Mouse (Mus musculus): Measurements from ENCODE around the gene Phactr3.

The Phactr3 gene

GRCm38 (mm10) chr2:178135713-178136112 is 16.9 kb downstream of the Phactr3 start:
- DNase-seq (ENCODE audit: low read depth, low spot score): no peak

DNA sequence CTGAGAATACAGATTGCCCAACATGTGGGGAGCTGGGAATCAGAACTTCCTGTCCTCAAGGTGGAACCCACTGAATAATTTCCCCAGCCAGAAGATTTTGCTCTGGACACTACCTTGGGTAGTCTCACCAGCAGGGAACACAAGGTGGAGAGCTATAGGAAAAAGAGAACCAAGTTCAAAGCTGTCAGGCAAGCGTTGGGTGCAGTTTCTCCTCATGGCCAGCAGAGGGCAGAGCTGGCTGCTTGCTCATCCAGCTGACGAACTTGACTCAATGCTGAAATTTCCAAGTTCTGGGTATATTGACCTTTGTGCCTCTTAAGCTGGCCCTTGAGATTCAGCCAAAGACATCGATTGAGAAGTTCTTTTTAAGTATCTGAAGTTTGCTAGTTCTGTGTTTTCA is 18.7 kb downstream of the Phactr3 start:
- DNase-seq (ENCODE audit: low read depth, low spot score): no peak

- peak; percentile 79 for DNase-seq (ENCODE audit: low read depth, low spot score)
Observed at GRCm38 (mm10) chr2:178141489-178141922, 22.7 kb downstream of the Phactr3 start.

GRCm38 (mm10) chr2:178142291-178143023 is 23.7 kb downstream of the Phactr3 start:
- no peak for DNase-seq (ENCODE audit: low read depth, low spot score)

GRCm38 (mm10) chr2:178143024-178143415 is 24.2 kb downstream of the Phactr3 start:
- DNase-seq (ENCODE audit: low read depth, low spot score): no peak

GRCm38 (mm10) chr2:178143898-178144297 is 25.1 kb downstream of the Phactr3 start:
- no peak for DNase-seq (ENCODE audit: low read depth, low spot score)

- DNase-seq (ENCODE audit: low read depth, low spot score): no peak
Observed at GRCm38 (mm10) chr2:178149312-178149711, 30.5 kb downstream of the Phactr3 start.

GRCm38 (mm10) chr2:178150697-178151096 is 31.9 kb downstream of the Phactr3 start:
- no peak for DNase-seq (ENCODE audit: low read depth, low spot score)

GRCm38 (mm10) chr2:178153601-178154000 is 34.8 kb downstream of the Phactr3 start:
- DNase-seq (ENCODE audit: low read depth, low spot score): no peak

DNA sequence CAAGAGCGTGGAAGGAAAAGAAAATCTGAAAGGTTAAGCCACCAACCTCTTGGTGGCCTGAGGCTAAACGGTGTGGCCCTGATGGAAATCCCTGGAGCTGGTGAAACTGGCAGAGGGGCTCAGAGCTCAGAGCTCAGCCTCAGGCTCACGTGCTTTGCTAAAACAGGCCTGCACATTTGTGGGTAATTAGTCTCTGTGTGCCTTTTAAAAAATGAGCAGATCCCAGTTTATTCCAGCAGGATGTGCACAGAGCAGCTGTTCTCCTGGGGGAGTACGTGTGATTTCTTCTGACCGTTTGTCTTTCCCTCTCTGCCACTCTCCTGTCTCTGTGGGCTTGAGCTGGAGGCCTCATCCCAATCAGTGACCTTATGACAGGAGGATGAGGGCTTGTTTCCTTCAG is 35.4 kb downstream of the Phactr3 start:
- DNase-seq (ENCODE audit: low read depth, low spot score): no peak

DNA sequence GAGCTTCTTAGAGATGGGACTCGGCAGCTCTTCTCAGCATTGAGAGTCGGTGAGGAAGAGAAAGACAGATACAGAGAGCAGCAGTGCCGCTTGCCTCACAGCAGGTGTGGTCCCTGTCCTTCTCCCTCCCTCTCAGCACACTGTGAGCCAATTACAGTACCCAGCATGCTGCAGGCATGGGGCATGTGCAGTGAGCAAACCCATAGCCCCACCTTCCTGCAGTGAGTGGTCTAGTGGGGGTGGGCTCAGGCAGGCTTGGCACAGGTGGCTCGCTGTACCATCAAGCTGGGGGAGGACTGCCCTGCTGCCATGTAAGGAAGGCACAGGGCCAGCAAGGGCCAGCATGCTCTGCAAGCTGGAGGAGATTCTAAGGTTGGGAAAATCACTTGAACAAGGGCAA is 35.8 kb downstream of the Phactr3 start:
- no peak for DNase-seq (ENCODE audit: low read depth, low spot score)

DNA sequence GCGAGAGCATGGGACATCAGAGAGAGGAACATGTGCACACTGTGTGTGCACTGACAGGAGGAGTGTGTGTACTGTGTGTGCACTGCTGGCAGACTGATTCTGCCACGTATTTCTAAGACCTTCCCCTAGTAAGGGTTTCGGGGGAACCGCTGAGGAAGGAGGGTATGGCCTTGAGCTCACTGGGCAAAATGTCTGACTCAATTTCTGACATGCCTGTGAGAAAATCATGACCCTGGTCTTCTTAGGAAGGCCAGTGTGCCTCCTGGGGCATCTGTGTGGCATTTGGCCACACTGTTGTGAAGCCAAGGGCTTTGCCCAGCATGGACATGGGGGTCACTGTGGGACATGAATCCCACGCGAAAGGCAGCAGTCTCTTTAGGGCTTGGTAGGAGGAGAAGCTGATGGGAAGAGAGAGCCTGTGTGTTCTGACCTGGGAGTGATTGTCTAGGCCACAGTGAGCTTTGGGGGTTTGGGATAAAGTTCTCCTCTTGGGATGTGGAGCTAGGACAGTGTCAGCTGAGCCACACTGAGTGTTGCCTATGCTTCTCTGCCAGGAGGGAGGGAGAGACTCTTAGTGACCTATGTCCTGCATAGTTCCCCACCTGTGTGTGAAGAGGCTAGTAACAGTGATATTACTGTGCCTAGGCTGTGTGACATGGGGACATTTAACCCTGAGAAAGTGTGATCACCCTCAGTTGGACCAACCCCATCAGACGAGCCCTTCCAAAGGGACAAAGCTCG is 36.6 kb downstream of the Phactr3 start:
- no peak for DNase-seq (ENCODE audit: low read depth, low spot score)

DNA sequence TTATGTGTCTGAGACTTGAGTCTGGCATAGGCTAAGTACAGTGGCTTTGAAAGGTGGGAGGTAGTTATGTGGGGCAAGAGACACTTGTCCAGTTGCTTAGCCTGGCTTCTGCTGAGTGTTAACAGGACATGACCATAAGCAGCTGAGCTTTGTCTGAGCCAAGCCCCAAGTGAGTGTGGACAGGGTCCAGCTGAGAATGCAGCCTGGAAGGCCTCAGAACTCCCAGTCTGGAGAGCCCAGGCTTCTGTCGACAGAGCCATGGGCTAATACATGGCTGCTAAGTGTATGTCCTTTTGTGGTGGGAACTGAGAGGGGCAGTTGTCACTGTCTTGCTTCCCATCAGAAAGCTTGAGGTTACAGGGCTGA is 37.1 kb downstream of the Phactr3 start:
- no peak for DNase-seq (ENCODE audit: low read depth, low spot score)

- no peak for DNase-seq (ENCODE audit: low read depth, low spot score)
Observed at GRCm38 (mm10) chr2:178158936-178159335, 40.2 kb downstream of the Phactr3 start.

DNA sequence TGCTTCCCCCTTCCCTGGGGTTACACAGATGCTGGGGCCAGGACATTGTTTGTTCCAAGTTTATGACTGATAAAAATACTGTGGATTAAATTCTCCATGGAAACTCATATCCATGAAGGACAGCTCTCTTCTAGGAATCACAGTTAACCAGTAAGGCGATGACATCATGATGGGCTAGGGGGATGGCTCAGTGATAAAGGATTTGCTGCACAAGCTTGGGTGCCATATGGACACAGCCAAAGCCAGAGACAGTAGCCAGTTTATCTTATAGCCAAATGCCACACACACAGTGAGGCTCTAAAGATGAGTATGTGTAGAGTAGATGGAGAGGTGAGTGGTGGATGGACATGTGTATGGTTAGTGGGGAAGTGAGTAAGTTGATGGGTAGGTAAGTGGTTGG is 45.2 kb downstream of the Phactr3 start:
- DNase-seq (ENCODE audit: low read depth, low spot score): no peak

DNA sequence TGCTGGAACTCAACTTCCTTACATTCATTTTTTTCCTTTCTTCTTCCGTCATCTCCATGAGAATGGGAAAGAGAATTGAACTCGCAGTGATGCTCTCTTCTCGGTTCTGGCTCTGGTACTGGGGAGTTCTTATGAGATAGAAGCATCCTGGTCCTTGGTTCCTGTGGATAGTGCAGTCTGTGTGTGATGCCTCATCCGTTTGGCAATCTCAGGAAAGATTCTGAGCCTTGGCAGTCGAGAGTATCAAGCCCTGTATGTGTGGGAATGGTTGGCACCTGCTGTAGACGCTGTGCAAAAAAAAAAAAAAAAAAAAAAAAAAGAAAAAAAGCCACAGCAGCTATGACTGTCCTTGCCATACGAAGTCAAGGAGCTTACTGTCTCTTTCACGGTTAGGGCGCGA is 47.2 kb downstream of the Phactr3 start:
- no peak for DNase-seq (ENCODE audit: low read depth, low spot score)

DNA sequence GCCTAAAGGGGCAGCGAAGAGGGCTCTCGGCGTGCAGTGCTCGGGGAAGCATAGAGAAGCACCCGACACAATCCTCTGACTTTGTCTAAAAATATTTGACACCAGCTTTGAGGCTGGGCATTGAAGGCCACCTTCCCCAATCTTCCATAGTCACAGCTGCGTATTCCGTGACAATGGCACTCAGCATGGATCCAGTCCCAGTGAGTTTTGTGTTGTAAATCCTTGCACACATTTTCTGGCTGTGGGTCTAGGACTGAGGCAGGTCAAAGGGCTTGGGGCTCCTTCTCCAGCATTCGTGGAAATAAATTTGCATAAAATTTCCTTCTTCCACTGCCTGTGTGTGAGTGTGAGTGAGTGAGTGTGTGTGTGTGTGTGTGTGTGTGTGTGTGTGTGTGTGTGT is 51.2 kb downstream of the Phactr3 start:
- DNase-seq (ENCODE audit: low read depth, low spot score): no peak

GRCm38 (mm10) chr2:178173951-178174350 is 55.2 kb downstream of the Phactr3 start:
- no peak for DNase-seq (ENCODE audit: low read depth, low spot score)

GRCm38 (mm10) chr2:178175286-178175931 is 56.6 kb downstream of the Phactr3 start:
- DNase-seq (ENCODE audit: low read depth, low spot score): no peak

- no peak for DNase-seq (ENCODE audit: low read depth, low spot score)
Observed at GRCm38 (mm10) chr2:178184251-178184650, 65.5 kb downstream of the Phactr3 start.

- no peak for DNase-seq (ENCODE audit: low read depth, low spot score)
Observed at GRCm38 (mm10) chr2:178184862-178185261, 66.1 kb downstream of the Phactr3 start.

GRCm38 (mm10) chr2:178188988-178189387 is 70.2 kb downstream of the Phactr3 start:
- DNase-seq (ENCODE audit: low read depth, low spot score): no peak

DNA sequence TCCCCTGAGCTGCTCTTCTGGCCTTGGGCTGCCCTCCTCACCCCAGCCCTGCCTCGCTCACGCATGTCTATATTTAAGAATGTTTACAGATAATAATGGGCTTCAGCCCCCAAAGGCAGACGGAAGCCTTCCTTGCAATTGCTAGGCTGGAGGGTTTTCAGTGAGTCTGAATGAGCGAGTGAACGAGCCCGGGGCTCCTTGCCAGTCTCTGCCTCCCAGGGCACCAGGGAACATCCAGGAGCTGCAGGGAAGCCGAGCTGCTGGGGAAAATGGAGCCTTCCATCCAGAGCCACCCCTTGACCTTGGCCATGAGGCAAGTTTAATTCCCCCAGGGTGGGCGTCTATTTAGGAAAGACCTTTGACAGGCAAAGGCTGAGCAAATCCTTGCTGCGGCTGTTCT is 74.1 kb downstream of the Phactr3 start:
- DNase-seq (ENCODE audit: low read depth, low spot score): no peak

Measured in brain, embryonic 18.5 days (tissue).